Mouse (Mus musculus) C2C12 (cell line): ENCODE data around the gene Ecel1. TPM values are rescaled to one million over a fixed set of nuclear protein-coding genes. Genes with fewer than 3 reads are reported as not detected.

ENCODE experiments used
- H3K27me3 ChIP-seq: one replicate; pipeline ENCODE4 v1.6.1; 2011; ENCODE audit not compliant: control insufficient read depth, insufficient read depth, insufficient read length
- H3K36me3 ChIP-seq: one replicate; pipeline ENCODE4 v1.6.1; 2011; ENCODE audit not compliant: control insufficient read depth, insufficient read depth
- H3K4me3 ChIP-seq: one replicate; pipeline ENCODE4 v1.5.1; 2011; ENCODE audit warnings: mild to moderate bottlenecking, control low read depth; ENCODE audit not compliant: poor library complexity, insufficient read depth, severe bottlenecking
- H3K79me2 ChIP-seq: one replicate; pipeline ENCODE4 v1.6.1; 2011; ENCODE audit not compliant: control insufficient read depth, insufficient read depth
- H3K79me3 ChIP-seq: one replicate; pipeline ENCODE4 v1.6.1; 2011; ENCODE audit warnings: low read depth, control low read depth
- H3ac ChIP-seq: one replicate; pipeline ENCODE3; 2011; ENCODE audit warnings: low read depth; ENCODE audit not compliant: control insufficient read depth, insufficient read length
- CEBPB ChIP-seq: IDR thresholded peaks from one replicate; pipeline ENCODE4 v1.6.1; 2011; ENCODE audit warnings: low read depth, mild to moderate bottlenecking, control low read depth, moderate library complexity
- CTCF ChIP-seq: IDR thresholded peaks from one replicate; pipeline ENCODE4 v1.5.1; 2011; ENCODE audit not compliant: control insufficient read depth, insufficient read depth, insufficient read length
- FOSL1 ChIP-seq: IDR thresholded peaks from one replicate; pipeline ENCODE4 v1.8.0; 2011; ENCODE audit warnings: mild to moderate bottlenecking, low read length; ENCODE audit not compliant: poor library complexity, insufficient read depth, severe bottlenecking
- MAX ChIP-seq: IDR thresholded peaks from one replicate; pipeline ENCODE4 v1.6.1; 2011; ENCODE audit warnings: mild to moderate bottlenecking, control low read depth
- MYOD1 ChIP-seq: IDR thresholded peaks from one replicate; pipeline ENCODE4 v1.6.1; 2011; ENCODE audit warnings: low read depth; ENCODE audit not compliant: control insufficient read depth, insufficient read length
- MYOG ChIP-seq: IDR thresholded peaks from one replicate; pipeline ENCODE4 v1.6.1; 2011; ENCODE audit not compliant: control insufficient read depth, insufficient read length; ENCODE audit errors: extremely low read depth
- USF1 ChIP-seq: IDR thresholded peaks from one replicate; pipeline ENCODE4 v1.6.1; 2011; ENCODE audit warnings: low read depth, mild to moderate bottlenecking, control low read depth, moderate library complexity
- polyA plus RNA-seq: library from polyadenylated mRNA; unstranded; fragments of >200 nt; fragmentation: generic; extraction: Trizol; gene quantifications from one replicate; pipeline ENCODE4 v1.2.1, GENCODE M21; 2012; ENCODE audit warnings: missing spikeins

Gene Ecel1
- polyA plus RNA-seq, 1 experiment: 0.07 TPM

GRCm38 (mm10) chr1:87114784-87115183 is 41.5 kb downstream of the Ecel1 start:
- Histone ChIP-seq H3K36me3 (no peaks in the 10 kb centered on the region), H3K4me3 (no peak overlapping the region), H3K79me2 (no peaks in the 10 kb centered on the region), H3K79me3 (no peaks in the 10 kb centered on the region), H3K27me3 (no peaks in the 10 kb centered on the region), H3ac (no peak overlapping the region)
- no peak for TF ChIP-seq USF1
- TF ChIP-seq CTCF: no peak
- TF ChIP-seq MAX: no peak
- TF ChIP-seq MYOD1: no peak
- no peak for TF ChIP-seq CEBPB
- TF ChIP-seq FOSL1: no peak
- TF ChIP-seq MYOG: no peak

GRCm38 (mm10) chr1:87111719-87112354 is 44.5 kb downstream of the Ecel1 start:
- H3K79me3 ChIP-seq: no peaks in the 10 kb centered on the region
- H3K4me3 ChIP-seq: no peak overlapping the region
- H3K27me3 ChIP-seq: no peaks in the 10 kb centered on the region
- no peak overlapping the region for H3ac ChIP-seq
- no peaks in the 10 kb centered on the region for H3K79me2 ChIP-seq
- no peaks in the 10 kb centered on the region for H3K36me3 ChIP-seq
- no peak for TF ChIP-seq MYOG
- TF ChIP-seq CTCF: peak; percentile 13
- TF ChIP-seq FOSL1: no peak

GRCm38 (mm10) chr1:87108564-87108963 is 47.8 kb downstream of the Ecel1 start:
- TF ChIP-seq FOSL1: no peak
- no peak for TF ChIP-seq USF1
- no peak for TF ChIP-seq CEBPB
- no peak for TF ChIP-seq CTCF
- no peak for TF ChIP-seq MYOG
- TF ChIP-seq MAX: no peak
- no peak for TF ChIP-seq MYOD1
- Histone ChIP-seq H3K4me3 (no peak overlapping the region), H3K36me3 (no peaks in the 10 kb centered on the region), H3ac (no peak overlapping the region), H3K79me2 (no peaks in the 10 kb centered on the region), H3K79me3 (no peaks in the 10 kb centered on the region), H3K27me3 (no peaks in the 10 kb centered on the region)

GRCm38 (mm10) chr1:87106536-87106935 is 49.8 kb downstream of the Ecel1 start:
- TF ChIP-seq CEBPB: no peak
- TF ChIP-seq MYOD1: no peak
- no peak for TF ChIP-seq MYOG
- TF ChIP-seq MAX: no peak
- TF ChIP-seq FOSL1: no peak
- TF ChIP-seq USF1: no peak
- no peak for TF ChIP-seq CTCF

GRCm38 (mm10) chr1:87103936-87104335 is 52.4 kb downstream of the Ecel1 start:
- Histone ChIP-seq H3K4me3 (no peak overlapping the region), H3K79me3 (no peaks in the 10 kb centered on the region), H3ac (no peak overlapping the region), H3K36me3 (no peaks in the 10 kb centered on the region), H3K79me2 (no peaks in the 10 kb centered on the region), H3K27me3 (no peaks in the 10 kb centered on the region)
- no peak for TF ChIP-seq MAX
- TF ChIP-seq MYOD1: no peak
- TF ChIP-seq CEBPB: no peak
- no peak for TF ChIP-seq FOSL1
- TF ChIP-seq MYOG: no peak
- no peak for TF ChIP-seq USF1
- TF ChIP-seq CTCF: no peak

More at GRCm38 (mm10) chr1:87106536-87106935, 49.8 kb downstream of the Ecel1 start:
- H3K4me3 ChIP-seq: no peak overlapping the region
- H3ac ChIP-seq: no peak overlapping the region
- H3K36me3 ChIP-seq: no peaks in the 10 kb centered on the region
- H3K27me3 ChIP-seq: no peaks in the 10 kb centered on the region
- no peaks in the 10 kb centered on the region for H3K79me3 ChIP-seq
- no peaks in the 10 kb centered on the region for H3K79me2 ChIP-seq

GRCm38 (mm10) chr1:87102114-87102513 is 54.2 kb downstream of the Ecel1 start:
- no peak overlapping the region for H3K4me3 ChIP-seq
- H3K27me3 ChIP-seq: peaks cover under 1% of the 10 kb centered on the region
- H3K79me2 ChIP-seq: no peaks in the 10 kb centered on the region

More at GRCm38 (mm10) chr1:87102114-87102513, 54.2 kb downstream of the Ecel1 start:
- H3K79me3 ChIP-seq: no peaks in the 10 kb centered on the region
- no peaks in the 10 kb centered on the region for H3K36me3 ChIP-seq
- no peak overlapping the region for H3ac ChIP-seq
- TF ChIP-seq USF1 (no peak), CTCF (no peak), FOSL1 (no peak), CEBPB (no peak), MYOD1 (no peak), MAX (no peak), MYOG (no peak)
